Mouse (Mus musculus): Measurements from ENCODE around the gene Adssl1.
A peak's percentile ranks its signal among the peaks of the same experiment; 100 is the strongest.

Gene Adssl1

GRCm38 (mm10) chr12:112653157-112653824 lies 33.4 kb downstream of the Adssl1 start:
- DNase-seq (ENCODE audit: low read depth, low spot score) = peak; percentile 73

- no peak for DNase-seq (ENCODE audit: low read depth, low spot score)
These were observed 34.2 kb downstream of the Adssl1 start for GRCm38 (mm10) chr12:112654076-112654475.

- no peak for DNase-seq (ENCODE audit: low read depth, low spot score)
These were observed 38.8 kb downstream of the Adssl1 start for GRCm38 (mm10) chr12:112658619-112659018.

DNA sequence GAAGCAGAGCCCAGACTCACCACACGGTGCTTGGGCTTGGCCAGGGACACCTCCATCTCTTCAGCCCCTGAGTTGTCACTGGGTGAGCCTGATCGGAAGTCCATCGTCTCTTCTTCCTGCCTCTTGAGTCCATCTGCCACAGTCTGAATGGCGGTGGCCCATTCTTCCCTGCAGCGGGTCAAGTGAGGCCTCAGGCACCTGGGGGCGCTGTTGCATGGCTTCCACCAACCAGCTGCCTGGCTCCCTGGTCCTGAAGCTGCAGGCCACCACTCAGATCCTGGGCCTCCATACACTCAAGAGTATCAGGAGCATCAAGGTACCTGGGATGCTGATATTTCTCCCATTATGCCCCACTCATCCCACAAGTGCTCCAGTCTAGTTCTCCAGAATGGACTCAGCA lies 39.3 kb downstream of the Adssl1 start:
- no peak for DNase-seq (ENCODE audit: low read depth, low spot score)

DNA sequence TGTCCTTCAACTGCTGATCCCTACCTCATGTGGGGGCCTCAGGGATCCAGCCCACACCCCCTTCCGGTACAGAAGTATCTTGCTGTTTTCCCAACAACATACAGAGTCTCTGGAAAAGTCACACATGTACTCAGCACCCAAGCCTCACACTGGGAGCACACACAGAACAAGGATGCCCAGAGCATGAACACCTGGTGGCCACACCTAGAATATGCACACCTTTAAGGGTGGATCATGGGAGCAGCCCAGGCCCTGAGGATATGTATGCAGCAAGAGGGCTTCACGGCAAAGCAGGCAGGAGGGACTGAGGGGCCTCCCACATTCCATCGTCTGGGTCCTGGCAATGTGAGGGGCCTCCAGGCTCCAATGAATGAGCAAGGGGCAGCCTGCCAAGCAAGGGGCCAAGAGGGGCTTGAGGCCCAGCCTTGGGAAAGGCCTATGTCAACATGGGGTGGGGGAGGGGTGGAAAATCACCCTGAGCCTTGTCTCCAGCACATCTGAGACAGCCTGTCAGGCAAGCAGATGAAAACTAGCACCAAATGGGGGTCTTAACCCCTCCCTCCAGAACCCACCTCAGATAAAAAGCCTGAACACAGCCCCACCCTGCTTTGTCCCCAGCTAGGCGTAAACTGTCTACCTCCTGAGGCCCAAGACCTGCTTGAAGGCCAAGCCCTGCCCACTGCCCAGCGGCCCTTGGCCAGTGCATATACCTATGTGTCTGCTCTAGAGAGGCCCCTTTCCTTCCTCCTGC lies 40.9 kb downstream of the Adssl1 start:
- no peak for DNase-seq (ENCODE audit: low read depth, low spot score)

GRCm38 (mm10) chr12:112661327-112661605 lies 41.4 kb downstream of the Adssl1 start:
- no peak for DNase-seq (ENCODE audit: low read depth, low spot score)

DNA sequence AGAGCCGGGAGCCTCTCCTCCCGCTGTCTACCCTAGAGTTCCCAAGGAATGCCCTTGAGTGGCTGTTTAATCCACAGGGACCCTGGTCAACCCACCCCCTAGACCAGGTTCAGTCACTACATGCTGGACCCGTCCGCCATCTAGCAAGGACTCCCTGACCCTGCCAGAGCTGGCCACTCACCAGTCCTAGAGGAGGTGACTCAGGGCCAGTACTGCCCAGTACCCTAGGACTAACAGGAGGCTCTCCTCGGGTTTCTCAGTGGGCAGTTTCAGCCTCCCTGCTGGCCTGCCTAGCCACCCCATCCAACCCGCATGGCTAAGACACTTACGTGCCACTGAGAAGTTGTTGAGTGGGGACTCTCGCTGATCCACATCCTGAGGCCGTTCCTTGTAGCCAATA lies 42.0 kb downstream of the Adssl1 start:
- DNase-seq (ENCODE audit: low read depth, low spot score) = no peak

GRCm38 (mm10) chr12:112663303-112663702 lies 43.5 kb downstream of the Adssl1 start:
- no peak for DNase-seq (ENCODE audit: low read depth, low spot score)

DNA sequence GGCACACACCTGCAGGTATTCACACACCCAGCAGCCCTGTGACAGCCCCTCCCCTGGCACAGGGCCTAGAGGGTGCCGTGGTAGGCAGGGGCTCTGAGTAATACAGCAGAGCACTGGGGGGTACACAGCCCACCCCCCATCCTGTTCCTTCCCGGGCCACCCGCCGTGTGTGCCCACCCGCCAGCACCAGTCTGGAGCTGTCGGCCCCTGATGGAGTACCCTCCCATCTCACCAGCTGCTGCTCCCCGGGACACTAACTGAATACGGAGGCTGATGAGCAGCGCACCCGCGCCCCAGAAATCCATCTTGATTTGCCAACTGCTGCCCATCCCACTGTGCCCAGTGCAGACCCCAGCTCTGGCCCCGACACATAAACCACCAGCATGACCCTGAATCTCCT lies 43.9 kb downstream of the Adssl1 start:
- no peak for DNase-seq (ENCODE audit: low read depth, low spot score)

- no peak for DNase-seq (ENCODE audit: low read depth, low spot score)
These were observed 44.3 kb downstream of the Adssl1 start for GRCm38 (mm10) chr12:112664124-112664523.

- DNase-seq (ENCODE audit: low read depth, low spot score) = no peak
These were observed 44.8 kb downstream of the Adssl1 start for GRCm38 (mm10) chr12:112664656-112665055.

DNA sequence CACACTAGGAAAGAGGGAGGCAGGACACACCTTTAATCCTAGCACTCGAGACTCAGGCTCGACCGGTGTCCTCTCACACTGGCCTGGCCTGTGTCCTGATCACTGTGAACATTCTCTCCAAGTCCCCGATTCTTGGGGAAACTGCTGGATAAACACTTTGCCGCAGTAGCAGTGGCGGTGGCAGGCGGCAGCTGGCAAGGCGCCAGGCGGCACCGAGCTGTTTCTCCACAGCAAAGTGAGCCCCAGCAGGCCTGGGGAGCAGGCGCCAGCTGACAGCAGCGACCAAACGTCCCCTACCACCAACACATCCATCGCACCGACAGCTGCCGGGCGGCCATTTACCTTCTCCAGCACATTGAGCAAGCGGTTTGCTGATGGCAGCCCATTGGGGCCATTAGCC lies 45.6 kb downstream of the Adssl1 start:
- DNase-seq (ENCODE audit: low read depth, low spot score) = no peak

GRCm38 (mm10) chr12:112665881-112666544 lies 46.2 kb downstream of the Adssl1 start:
- DNase-seq (ENCODE audit: low read depth, low spot score) = no peak

GRCm38 (mm10) chr12:112667619-112668297 lies 47.9 kb downstream of the Adssl1 start:
- DNase-seq (ENCODE audit: low read depth, low spot score) = no peak

GRCm38 (mm10) chr12:112670718-112671393 lies 51.0 kb downstream of the Adssl1 start:
- no peak for DNase-seq (ENCODE audit: low read depth, low spot score)

DNA sequence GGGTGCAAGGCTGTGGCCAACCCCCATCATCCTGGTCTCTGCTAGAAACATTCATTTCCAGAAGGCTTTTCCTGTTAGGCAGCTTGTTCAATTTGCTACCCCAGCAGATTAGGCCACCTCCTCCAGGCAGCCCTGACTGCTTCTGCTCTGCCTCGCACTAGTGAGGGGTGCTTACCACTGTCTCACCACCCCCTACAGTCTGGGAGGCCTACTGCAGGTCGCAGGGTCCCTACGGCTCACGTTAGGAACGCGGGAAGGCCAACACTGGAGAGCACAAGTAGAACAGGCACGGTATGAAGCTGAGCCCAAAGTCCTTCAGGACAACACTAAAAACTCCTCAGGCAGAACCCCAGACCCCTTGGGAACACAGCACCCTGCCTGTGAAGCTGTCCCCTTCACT lies 52.0 kb downstream of the Adssl1 start:
- DNase-seq (ENCODE audit: low read depth, low spot score) = no peak

DNA sequence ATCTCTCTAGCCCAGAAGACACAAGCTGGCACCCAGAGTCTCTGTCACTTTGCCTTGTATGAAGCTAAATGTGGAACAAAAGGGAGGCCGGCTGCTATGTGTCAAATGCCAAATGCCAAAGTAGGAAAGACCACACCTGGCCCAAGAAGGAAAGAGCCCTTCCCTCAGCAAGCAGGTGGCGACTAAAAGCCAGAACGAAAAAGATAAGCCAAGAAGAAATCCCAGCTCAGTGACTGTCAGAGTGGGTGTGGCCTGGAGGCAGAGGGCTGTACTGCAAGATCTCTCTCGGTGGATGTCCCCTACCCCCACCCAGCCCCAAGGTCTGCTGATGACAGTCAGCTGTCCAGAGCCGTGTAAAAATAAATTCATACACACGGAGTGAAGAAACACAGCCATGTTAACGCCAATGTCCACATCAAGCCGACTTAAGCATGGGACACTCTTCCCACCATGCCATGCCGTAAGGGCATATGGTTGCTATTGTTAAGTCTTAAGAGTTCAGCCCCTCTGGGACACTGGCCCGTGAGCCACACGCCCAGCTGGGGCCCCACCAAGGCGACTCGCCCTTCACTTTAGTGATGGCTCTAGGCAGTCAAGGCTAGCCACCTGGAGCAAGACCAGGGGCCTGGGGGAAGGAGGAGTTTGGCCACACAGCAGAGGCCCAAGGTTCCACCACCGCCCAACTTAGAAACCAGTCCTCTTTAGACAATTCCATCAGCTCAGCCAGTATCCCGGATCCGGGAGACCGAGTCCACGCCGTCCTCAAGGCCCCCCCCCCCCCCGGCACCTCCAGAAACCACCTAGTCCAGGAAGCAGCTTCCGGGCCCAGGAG lies 53.1 kb downstream of the Adssl1 start:
- DNase-seq (ENCODE audit: low read depth, low spot score) = no peak

- DNase-seq (ENCODE audit: low read depth, low spot score) = no peak
These were observed 53.8 kb downstream of the Adssl1 start for GRCm38 (mm10) chr12:112673576-112674091.

DNA sequence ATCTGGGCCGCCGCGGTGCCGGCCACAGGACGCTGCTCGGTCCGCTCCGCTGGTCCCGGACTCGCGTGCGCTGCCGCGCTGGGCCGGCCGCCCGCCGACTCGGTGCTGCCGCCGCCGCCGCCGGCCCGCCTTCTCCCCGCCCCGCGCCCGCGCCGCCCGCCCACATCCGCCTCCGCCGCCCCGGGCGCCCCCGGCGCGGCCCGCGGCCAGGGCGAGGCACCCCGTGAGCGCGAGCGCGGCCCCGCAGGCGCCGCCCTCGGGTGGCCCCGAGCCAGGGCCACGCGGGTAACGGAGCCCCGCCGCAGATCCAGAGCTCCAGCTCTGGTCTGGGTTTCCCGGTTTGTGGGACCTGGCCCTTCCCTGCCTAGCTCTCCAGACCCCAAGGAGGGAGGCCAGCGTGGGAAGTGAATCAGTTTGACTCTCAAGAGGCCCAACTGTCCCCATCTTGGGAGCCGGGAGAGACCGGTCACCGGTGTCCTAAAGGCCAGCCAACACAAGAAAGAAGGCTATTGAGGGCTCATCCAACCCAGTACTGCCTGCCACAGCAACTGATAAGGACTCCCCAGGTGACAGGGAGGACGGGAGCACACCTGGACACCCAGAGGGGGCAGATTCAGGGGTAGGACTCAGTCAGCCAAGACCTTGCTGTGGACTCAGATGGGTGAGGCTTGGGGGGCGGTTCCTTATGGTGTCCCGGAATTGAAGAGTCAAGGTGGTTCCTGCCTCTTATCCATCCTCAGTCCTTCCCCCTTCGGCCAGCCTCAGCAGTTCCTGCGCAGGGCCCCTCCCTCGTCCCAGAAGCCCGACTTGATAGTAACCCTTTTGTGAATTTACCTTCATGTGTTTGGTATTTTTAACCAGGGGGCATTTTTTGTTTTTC lies 54.5 kb downstream of the Adssl1 start, which contains the start of gene Akt1:
Akt1 (minus strand) TSS at position 753 of the 880 bp plus-strand sequence.
- DNase-seq (ENCODE audit: low read depth, low spot score) = no peak
